Mouse (Mus musculus) neural tube, embryonic 14.5 days (tissue): Measurements from ENCODE around the gene Armc2. TPM values are rescaled to one million over a fixed set of nuclear protein-coding genes. Genes with fewer than 3 reads are reported as not detected.
A peak's percentile ranks its signal among the peaks of the same experiment; 100 is the strongest.

Experiments used
- ATAC-seq: fragments of 200-750 bp; cut with Nextera tagmentation; 2 replicates; pipeline ENCODE4 v1.8.0; 2017; ENCODE audit warnings: low read depth, mild to moderate bottlenecking, moderate TSS enrichment, moderate library complexity
- H3K27ac ChIP-seq: fragments of 300-500 bp; sonication (generic); 2 replicates; pipeline ENCODE4 v1.5.1; 2014; ENCODE audit warnings: low read depth, mild to moderate bottlenecking, control low read depth, low read length, moderate library complexity, mixed read lengths
- H3K27me3 ChIP-seq: fragments of 300-500 bp; sonication (generic); 2 replicates; pipeline ENCODE4 v1.6.1; 2014; ENCODE audit warnings: low read length; ENCODE audit not compliant: control insufficient read depth, insufficient read depth
- H3K36me3 ChIP-seq: fragments of 300-500 bp; sonication (generic); 2 replicates; pipeline ENCODE4 v1.6.1; 2014; ENCODE audit warnings: low read length, mixed read lengths; ENCODE audit not compliant: control insufficient read depth, insufficient read depth
- H3K4me1 ChIP-seq: fragments of 300-500 bp; sonication (generic); 2 replicates; pipeline ENCODE4 v1.6.1; 2014; ENCODE audit warnings: low read length; ENCODE audit not compliant: control insufficient read depth, insufficient read depth
- H3K4me2 ChIP-seq: fragments of 300-500 bp; sonication (generic); 2 replicates; pipeline ENCODE4 v1.6.1; 2014; ENCODE audit warnings: mild to moderate bottlenecking, low read depth, low read length, control low read depth
- H3K4me3 ChIP-seq: fragments of 300-500 bp; sonication (generic); 2 replicates; pipeline ENCODE4 v1.5.1; 2014; ENCODE audit warnings: low read depth, low read length, control low read depth, mixed read lengths
- H3K9ac ChIP-seq: fragments of 300-500 bp; sonication (generic); replicated peaks from 2 replicates; pipeline ENCODE4 v1.6.1; 2014; ENCODE audit warnings: low read depth, mild to moderate bottlenecking, control low read depth, low read length, mixed read lengths
- H3K9me3 ChIP-seq: fragments of 300-500 bp; sonication (generic); 2 replicates; pipeline ENCODE4 v1.6.1; 2016; ENCODE audit warnings: low read length; ENCODE audit not compliant: control insufficient read depth
- WGBS: fragments of 180-500 bp; shearing (Covaris S2); extraction: QIAGEN DNeasy Blood & Tissue Kit; methylation state at CpG from one replicate; pipeline ENCODE4 v1.1.7; 2014; 5-methylcytosine and 5-hydroxymethylcytosine counted together
- polyA plus RNA-seq: library from polyadenylated mRNA; unstranded; fragments of >200 nt; fragmentation: Nextera tagmentation; extraction: Ambion mirVana; gene quantifications from 2 replicates; pipeline ENCODE4 v1.2.1, GENCODE M21; 2014

Gene Armc2
- polyA plus RNA-seq = 8.6 and 13.1 TPM in 2 replicates

DNA sequence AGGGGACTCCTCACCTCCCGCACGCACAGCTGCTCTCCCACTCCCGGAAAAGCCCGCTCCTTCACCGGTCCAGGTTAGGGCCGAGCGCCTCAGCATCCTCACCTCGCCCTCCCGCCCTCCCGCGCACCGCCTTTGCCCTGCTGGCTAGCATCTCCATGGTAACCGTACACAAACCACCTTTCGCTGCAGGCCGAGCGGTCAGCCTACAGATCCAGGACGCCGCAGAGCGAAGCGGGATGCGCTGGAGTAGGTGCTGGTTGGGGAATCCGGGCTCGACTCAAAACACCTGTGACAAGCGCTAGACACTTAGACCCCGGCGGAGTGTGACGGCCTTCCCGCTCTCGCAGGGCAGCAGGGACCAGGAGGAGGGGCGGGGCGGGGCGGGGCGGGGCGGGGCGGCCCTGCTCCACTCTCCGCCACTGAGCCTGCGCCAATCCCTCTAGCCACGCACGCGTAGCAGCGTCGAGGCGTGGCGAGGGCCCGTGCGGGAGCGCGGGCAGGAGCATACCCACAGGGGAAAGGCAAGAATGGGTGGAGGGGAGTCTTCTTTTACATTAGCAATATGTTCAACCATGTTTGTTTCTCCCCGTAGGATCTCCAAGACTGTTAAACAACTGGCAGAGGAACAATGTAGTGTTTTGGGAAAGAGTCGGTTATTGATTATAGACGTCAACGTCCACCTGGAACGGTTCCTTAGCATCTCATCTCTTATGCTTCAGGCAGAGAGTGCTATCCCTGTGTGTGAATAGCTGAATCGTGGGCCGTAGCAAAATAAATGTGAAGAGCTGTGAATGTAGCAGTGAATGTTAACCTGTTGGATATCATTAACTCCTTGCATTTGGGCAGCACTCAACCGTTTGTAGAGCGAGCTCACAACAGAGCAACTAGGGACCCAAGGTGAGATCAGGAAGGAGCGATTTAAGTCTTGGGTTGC, at the start of gene Armc2:
TSS of gene Armc2 (minus strand) at position 427 of the 934 bp plus-strand sequence.
- Histone ChIP-seq H3K27ac (no peak within 1 kb of the TSS), H3K4me1 (no peaks in the 10 kb centered on the region), H3K36me3 (no peaks in the 10 kb centered on the region), H3K9ac (peak within 1 kb of the TSS; percentile 63), H3K9me3 (no peaks in the 10 kb centered on the region), H3K27me3 (0 out of 2 replicates have a peak, but pooled peaks cover 2% of the 10 kb centered on the region), H3K4me3 (peak within 1 kb of the TSS; percentile 65), H3K4me2 (peak within 1 kb of the TSS; percentile 69)
- peak; percentile 99 for ATAC-seq
- WGBS = 2% methylated on average over 58 of the region's 58 CpGs

DNA sequence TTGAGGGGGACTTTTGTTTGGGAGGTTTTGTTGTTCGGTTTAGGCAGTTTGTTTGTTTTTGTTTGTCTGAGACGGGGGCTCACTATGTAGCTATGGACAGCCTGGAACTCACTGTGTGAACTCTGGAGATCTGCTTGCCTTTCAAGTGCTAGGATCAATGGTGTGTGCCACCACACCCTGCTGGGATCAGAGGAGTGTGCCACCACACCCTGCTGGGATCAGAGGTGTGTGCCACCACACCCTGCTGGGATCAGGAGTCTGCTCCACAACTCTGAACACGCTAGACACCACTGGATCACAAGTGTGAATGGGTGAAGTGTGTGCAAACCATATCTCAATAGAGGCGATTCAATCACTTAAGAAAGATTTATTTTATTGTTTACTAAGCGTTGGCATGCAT, 46.2 kb upstream of the Armc2 start:
- 48% methylated on average over 5 of the region's 5 CpGs for WGBS
- Histone ChIP-seq H3K9me3 (no peaks in the 10 kb centered on the region), H3K4me1 (no peaks in the 10 kb centered on the region), H3K27me3 (no peaks in the 10 kb centered on the region), H3K36me3 (no peaks in the 10 kb centered on the region), H3K27ac (no peak overlapping the region), H3K9ac (no peak overlapping the region), H3K4me3 (no peak overlapping the region), H3K4me2 (no peak overlapping the region)
- no peak for ATAC-seq

DNA sequence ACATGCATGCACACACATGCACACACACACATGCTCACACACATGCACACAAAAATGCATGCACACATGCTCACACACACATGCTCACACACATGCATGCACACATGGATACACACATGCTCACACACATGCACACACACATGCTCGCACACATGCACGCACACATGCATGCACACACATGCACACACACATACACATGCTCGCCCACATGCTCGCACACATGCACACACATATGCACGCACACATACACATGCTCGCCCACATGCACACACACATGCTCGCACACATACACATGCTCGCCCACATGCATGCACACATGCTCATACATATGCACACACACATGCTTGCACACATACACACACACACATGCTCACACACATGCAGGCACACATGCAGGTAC, 41.3 kb upstream of the Armc2 start:
- ATAC-seq = no peak

DNA sequence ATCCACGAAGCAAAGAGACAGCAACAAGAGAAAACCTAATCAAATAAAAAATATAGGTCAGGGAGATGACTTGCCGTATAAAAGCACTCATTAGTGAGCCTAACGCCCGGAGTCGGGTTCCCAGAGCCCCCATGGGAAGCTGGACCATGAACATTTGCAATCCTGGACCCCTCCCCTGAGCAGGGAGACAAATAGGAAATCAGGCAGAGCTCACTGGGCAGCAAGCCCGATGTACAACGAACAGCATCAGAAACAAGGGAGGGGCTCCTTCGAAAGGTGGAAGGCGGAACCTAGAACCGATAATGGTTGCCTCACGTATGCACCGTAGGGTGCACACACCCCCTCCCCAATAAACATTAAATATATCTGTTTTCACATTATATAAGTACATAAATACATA, 39.5 kb upstream of the Armc2 start:
- H3K9me3 ChIP-seq = no peaks in the 10 kb centered on the region
- ATAC-seq = no peak
- H3K36me3 ChIP-seq = no peaks in the 10 kb centered on the region
- no peak overlapping the region for H3K4me3 ChIP-seq
- no peaks in the 10 kb centered on the region for H3K4me1 ChIP-seq
- no peak overlapping the region for H3K4me2 ChIP-seq
- H3K27ac ChIP-seq = no peak overlapping the region
- no peak overlapping the region for H3K9ac ChIP-seq
- no peaks in the 10 kb centered on the region for H3K27me3 ChIP-seq
- 78% methylated on average over 12 of the region's 12 CpGs for WGBS

More for the DNA sequence above, 41.3 kb upstream of the Armc2 start:
- Histone ChIP-seq H3K4me1 (no peaks in the 10 kb centered on the region), H3K9me3 (no peaks in the 10 kb centered on the region), H3K9ac (no peak overlapping the region), H3K4me2 (no peak overlapping the region), H3K4me3 (no peak overlapping the region), H3K36me3 (no peaks in the 10 kb centered on the region), H3K27ac (no peak overlapping the region), H3K27me3 (no peaks in the 10 kb centered on the region)
- 98% methylated on average over 8 of the region's 8 CpGs for WGBS

DNA sequence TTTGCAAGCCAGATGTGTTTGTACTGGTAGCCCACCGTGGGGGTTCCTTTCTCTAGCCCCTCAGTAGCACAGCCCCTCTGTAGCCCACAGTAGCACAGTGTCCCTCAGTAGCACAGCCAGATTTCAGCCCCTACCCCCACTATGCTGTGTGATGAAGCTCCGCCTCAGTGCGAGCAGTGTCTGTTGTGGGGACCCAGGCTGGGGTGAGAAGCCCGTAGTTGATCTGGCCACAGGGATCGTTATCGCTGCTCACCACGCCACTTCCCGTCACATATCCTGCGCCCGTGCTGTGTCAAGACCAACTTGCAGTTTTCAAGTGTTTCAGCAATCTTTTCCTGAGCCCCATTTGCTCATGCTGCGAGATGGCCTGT, 39.0 kb upstream of the Armc2 start:
- Histone ChIP-seq H3K4me2 (no peak overlapping the region), H3K9ac (no peak overlapping the region), H3K9me3 (no peaks in the 10 kb centered on the region), H3K27ac (no peak overlapping the region), H3K36me3 (no peaks in the 10 kb centered on the region), H3K27me3 (no peaks in the 10 kb centered on the region), H3K4me1 (no peaks in the 10 kb centered on the region), H3K4me3 (no peak overlapping the region)
- WGBS = 78% methylated on average over 11 of the region's 11 CpGs
- ATAC-seq = no peak

DNA sequence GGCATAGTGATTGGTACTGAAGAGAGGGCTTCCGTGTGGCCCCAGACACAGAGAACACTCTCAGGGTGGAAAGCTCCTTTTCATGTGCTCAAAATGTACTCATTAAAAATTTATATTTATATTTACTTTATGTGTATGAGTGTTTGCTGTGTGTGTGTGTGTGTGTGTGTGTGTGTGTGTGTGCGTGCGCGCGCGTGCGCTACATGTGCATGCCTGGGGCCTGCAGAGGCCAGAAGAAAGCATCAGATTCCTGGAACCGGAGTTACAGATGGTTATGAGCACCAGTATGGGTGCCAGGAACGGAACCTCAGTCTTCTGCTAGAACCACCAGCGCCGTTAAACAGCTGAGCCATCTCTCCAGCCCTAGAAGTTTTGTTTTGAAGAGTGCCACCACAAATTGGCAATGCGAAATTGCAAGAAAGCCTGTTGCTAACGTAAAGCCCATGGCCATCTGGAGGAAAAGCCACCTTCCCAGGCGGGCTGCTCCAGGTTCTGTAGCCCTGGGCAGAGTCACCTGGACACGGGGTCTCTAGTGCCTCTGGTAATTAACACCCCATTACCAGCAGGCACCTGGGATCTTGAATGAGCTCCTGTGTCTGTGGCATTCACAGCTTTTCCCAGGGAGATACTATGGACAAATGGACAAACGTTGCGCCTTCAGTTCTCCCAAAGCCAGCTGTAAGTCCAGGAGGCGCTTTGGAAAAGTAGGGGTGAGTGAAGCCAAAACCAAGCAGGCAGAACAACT, 38.4 kb upstream of the Armc2 start:
- no peak for ATAC-seq
- no peaks in the 10 kb centered on the region for H3K36me3 ChIP-seq
- WGBS = 89% methylated on average over 18 of the region's 18 CpGs
- H3K9me3 ChIP-seq = no peaks in the 10 kb centered on the region
- no peak overlapping the region for H3K4me2 ChIP-seq
- no peaks in the 10 kb centered on the region for H3K27me3 ChIP-seq
- H3K27ac ChIP-seq = no peak overlapping the region
- H3K4me3 ChIP-seq = no peak overlapping the region
- H3K4me1 ChIP-seq = no peaks in the 10 kb centered on the region
- no peak overlapping the region for H3K9ac ChIP-seq

DNA sequence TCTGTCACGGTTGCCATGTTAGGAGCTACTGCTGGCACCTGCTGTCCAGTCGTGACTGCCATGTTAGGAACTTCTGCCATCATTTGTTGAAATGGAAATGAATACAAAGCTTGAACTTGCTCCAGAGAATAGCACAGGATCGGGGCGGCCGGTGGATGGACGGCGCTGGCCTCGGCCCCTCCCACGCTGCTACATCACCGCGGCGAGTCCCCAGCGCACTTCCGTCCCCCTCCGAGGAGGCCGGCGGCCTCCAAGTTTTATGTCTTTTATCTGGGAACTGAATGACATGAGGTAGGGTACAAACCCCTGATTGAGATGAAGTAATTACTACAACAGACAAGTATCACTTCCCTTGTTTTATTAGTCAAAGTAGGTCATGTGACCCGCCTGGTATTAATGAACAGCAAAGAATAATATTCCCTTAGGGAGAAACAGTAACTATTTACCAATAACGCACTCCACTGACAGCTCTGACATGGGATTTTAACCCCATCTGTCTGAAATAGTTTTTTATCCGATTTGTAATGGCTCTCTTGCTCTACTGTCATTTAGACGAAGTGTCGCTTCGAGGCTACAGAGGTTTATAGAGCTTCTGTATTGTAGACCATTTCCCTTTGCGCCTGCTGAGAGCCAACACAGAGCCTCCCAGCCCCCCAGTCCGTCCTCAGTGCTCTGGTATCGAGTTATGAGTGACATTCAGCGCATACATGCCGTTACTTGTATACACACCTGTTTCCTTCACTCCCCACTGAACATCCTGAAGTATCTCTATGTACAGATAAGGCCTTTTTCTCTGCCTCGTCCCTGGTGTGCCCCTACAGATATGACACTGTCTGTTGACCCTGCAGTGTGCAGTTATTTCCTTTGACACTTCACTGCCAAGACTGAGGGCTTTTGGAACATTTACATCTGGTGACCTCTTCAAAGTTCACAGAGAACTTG, 37.3 kb upstream of the Armc2 start:
- H3K4me3 ChIP-seq = no peak overlapping the region; the same call in 1 of the 2 replicates
- WGBS = 36% methylated on average over 27 of the region's 29 CpGs

DNA sequence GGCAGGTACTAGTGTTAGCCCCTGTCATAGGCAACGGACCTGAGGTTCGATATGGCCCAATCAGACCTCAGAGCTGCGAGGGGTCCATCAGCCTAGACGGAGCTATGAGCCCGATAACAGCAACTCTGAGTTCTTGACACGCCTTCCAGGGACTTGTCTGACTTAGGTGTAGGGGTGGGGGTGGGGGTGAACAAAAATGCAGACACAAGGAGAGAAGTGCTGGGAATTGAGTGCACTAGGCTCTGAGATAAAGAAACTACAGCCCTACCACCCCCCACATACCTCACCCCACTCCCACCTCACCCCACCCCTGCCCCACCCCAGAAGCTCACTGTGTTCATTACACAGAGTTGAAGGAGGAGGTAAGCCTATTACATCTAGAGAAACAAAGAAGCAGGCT, 32.8 kb upstream of the Armc2 start:
- Histone ChIP-seq H3K4me3 (no peak overlapping the region), H3K27ac (no peak overlapping the region), H3K36me3 (no peaks in the 10 kb centered on the region), H3K4me2 (no peak overlapping the region), H3K9ac (no peak overlapping the region), H3K4me1 (no peaks in the 10 kb centered on the region), H3K9me3 (no peaks in the 10 kb centered on the region), H3K27me3 (no peaks in the 10 kb centered on the region)
- no peak for ATAC-seq
- whole genome bisulfite sequencing = 96% methylated on average over 6 of the region's 6 CpGs

More for the DNA sequence above, 37.3 kb upstream of the Armc2 start:
- Histone ChIP-seq H3K27ac (no peak overlapping the region), H3K4me2 (peak overlapping the region; percentile 17; the same call in 1 of the 2 replicates), H3K27me3 (no peaks in the 10 kb centered on the region), H3K9ac (no peak overlapping the region), H3K9me3 (no peaks in the 10 kb centered on the region), H3K36me3 (no peaks in the 10 kb centered on the region), H3K4me1 (no peaks in the 10 kb centered on the region)
- ATAC-seq = peak; percentile 71; the same call in 1 of the 2 replicates
